Mouse (Mus musculus) neural tube, embryonic 14.5 days (tissue): ENCODE measurements around the gene Sri. TPM values are rescaled to one million over a fixed set of nuclear protein-coding genes. Genes with fewer than 3 reads are reported as not detected.

Experiments
- ATAC-seq: fragments of 200-750 bp; cut with Nextera tagmentation; 2 replicates; pipeline ENCODE4 v1.8.0; 2017; ENCODE audit warnings: low read depth, mild to moderate bottlenecking, moderate TSS enrichment, moderate library complexity
- H3K27ac ChIP-seq: fragments of 300-500 bp; sonication (generic); 2 replicates; pipeline ENCODE4 v1.5.1; 2014; ENCODE audit warnings: low read depth, mild to moderate bottlenecking, control low read depth, low read length, moderate library complexity, mixed read lengths
- H3K27me3 ChIP-seq: fragments of 300-500 bp; sonication (generic); 2 replicates; pipeline ENCODE4 v1.6.1; 2014; ENCODE audit warnings: low read length; ENCODE audit not compliant: control insufficient read depth, insufficient read depth
- H3K36me3 ChIP-seq: fragments of 300-500 bp; sonication (generic); 2 replicates; pipeline ENCODE4 v1.6.1; 2014; ENCODE audit warnings: low read length, mixed read lengths; ENCODE audit not compliant: control insufficient read depth, insufficient read depth
- H3K4me1 ChIP-seq: fragments of 300-500 bp; sonication (generic); 2 replicates; pipeline ENCODE4 v1.6.1; 2014; ENCODE audit warnings: low read length; ENCODE audit not compliant: control insufficient read depth, insufficient read depth
- H3K4me2 ChIP-seq: fragments of 300-500 bp; sonication (generic); 2 replicates; pipeline ENCODE4 v1.6.1; 2014; ENCODE audit warnings: mild to moderate bottlenecking, low read depth, low read length, control low read depth
- H3K4me3 ChIP-seq: fragments of 300-500 bp; sonication (generic); 2 replicates; pipeline ENCODE4 v1.5.1; 2014; ENCODE audit warnings: low read depth, low read length, control low read depth, mixed read lengths
- H3K9ac ChIP-seq: fragments of 300-500 bp; sonication (generic); replicated peaks from 2 replicates; pipeline ENCODE4 v1.6.1; 2014; ENCODE audit warnings: low read depth, mild to moderate bottlenecking, control low read depth, low read length, mixed read lengths
- H3K9me3 ChIP-seq: fragments of 300-500 bp; sonication (generic); 2 replicates; pipeline ENCODE4 v1.6.1; 2016; ENCODE audit warnings: low read length; ENCODE audit not compliant: control insufficient read depth
- WGBS: fragments of 180-500 bp; shearing (Covaris S2); extraction: QIAGEN DNeasy Blood & Tissue Kit; methylation state at CpG from one replicate; pipeline ENCODE4 v1.1.7; 2014; 5-methylcytosine and 5-hydroxymethylcytosine counted together
- polyA plus RNA-seq: library from polyadenylated mRNA; unstranded; fragments of >200 nt; fragmentation: Nextera tagmentation; extraction: Ambion mirVana; gene quantifications from 2 replicates; pipeline ENCODE4 v1.2.1, GENCODE M21; 2014

Gene Sri
- polyA plus RNA-seq, 1 experiment from 2014 or later, result 171 TPM

GRCm38 (mm10) chr5:8056141-8057017 is 10.5 kb downstream of the Sri start:
- ATAC-seq, result peak; percentile 98
- peaks cover 5% of the 10 kb centered on the region; the same call in 1 of the 2 replicates for H3K4me1 ChIP-seq

GRCm38 (mm10) chr5:8057018-8057323 is 11.1 kb downstream of the Sri start:
- peak overlapping the region; percentile 60 for H3K4me2 ChIP-seq
- 57% methylated on average over 5 of the region's 5 CpGs for WGBS
- H3K27ac ChIP-seq, result no peak overlapping the region
- H3K4me3 ChIP-seq, result peak overlapping the region; percentile 79
- ATAC-seq, result peak; percentile 15; the same call in 1 of the 2 replicates
- H3K9me3 ChIP-seq, result no peaks in the 10 kb centered on the region
- peaks cover 5% of the 10 kb centered on the region; the same call in 1 of the 2 replicates for H3K4me1 ChIP-seq
- H3K36me3 ChIP-seq, result 0 out of 2 replicates have a peak, but pooled peaks cover 3% of the 10 kb centered on the region
- H3K9ac ChIP-seq, result peak overlapping the region; percentile 90
- no peaks in the 10 kb centered on the region for H3K27me3 ChIP-seq

More at GRCm38 (mm10) chr5:8056141-8057017, 10.5 kb downstream of the Sri start:
- H3K36me3 ChIP-seq, result 0 out of 2 replicates have a peak, but pooled peaks cover 3% of the 10 kb centered on the region
- H3K27ac ChIP-seq, result peak overlapping the region; percentile 67; the same call in 1 of the 2 replicates
- under 1% methylated on average over 52 of the region's 60 CpGs for WGBS
- no peaks in the 10 kb centered on the region for H3K27me3 ChIP-seq
- peak overlapping the region; percentile 60 for H3K4me2 ChIP-seq
- no peaks in the 10 kb centered on the region for H3K9me3 ChIP-seq
- H3K4me3 ChIP-seq, result peak overlapping the region; percentile 79
- H3K9ac ChIP-seq, result peak overlapping the region; percentile 90

GRCm38 (mm10) chr5:8058056-8058455 is 12.2 kb downstream of the Sri start:
- no peak overlapping the region for H3K4me3 ChIP-seq
- H3K4me1 ChIP-seq, result peaks cover 5% of the 10 kb centered on the region; the same call in 1 of the 2 replicates
- peaks cover 3% of the 10 kb centered on the region; the same call in 1 of the 2 replicates for H3K36me3 ChIP-seq
- no peak overlapping the region for H3K27ac ChIP-seq
- H3K4me2 ChIP-seq, result no peak overlapping the region
- no peak for ATAC-seq
- 93% methylated on average over 7 of the region's 7 CpGs for WGBS
- H3K9ac ChIP-seq, result no peak overlapping the region
- no peaks in the 10 kb centered on the region for H3K9me3 ChIP-seq
- no peaks in the 10 kb centered on the region for H3K27me3 ChIP-seq

- no peaks in the 10 kb centered on the region for H3K9me3 ChIP-seq
- no peaks in the 10 kb centered on the region for H3K27me3 ChIP-seq
- ATAC-seq, result no peak
- H3K27ac ChIP-seq, result no peak overlapping the region
- peaks cover 24% of the 10 kb centered on the region; the same call in 1 of the 2 replicates for H3K36me3 ChIP-seq
- no peak overlapping the region for H3K9ac ChIP-seq
- H3K4me1 ChIP-seq, result no peaks in the 10 kb centered on the region
- no peak overlapping the region for H3K4me2 ChIP-seq
- no peak overlapping the region for H3K4me3 ChIP-seq
- 93% methylated on average over 2 of the region's 2 CpGs for WGBS
Observed at GRCm38 (mm10) chr5:8062469-8062868, 16.6 kb downstream of the Sri start.

GRCm38 (mm10) chr5:8063207-8063606 is 17.3 kb downstream of the Sri start:
- no peak overlapping the region for H3K27ac ChIP-seq
- WGBS, result 72% methylated on average over 6 of the region's 6 CpGs
- no peak for ATAC-seq
- H3K4me1 ChIP-seq, result no peaks in the 10 kb centered on the region
- no peaks in the 10 kb centered on the region for H3K9me3 ChIP-seq
- H3K4me2 ChIP-seq, result no peak overlapping the region
- H3K4me3 ChIP-seq, result no peak overlapping the region
- H3K36me3 ChIP-seq, result peaks cover 24% of the 10 kb centered on the region; the same call in 1 of the 2 replicates
- H3K9ac ChIP-seq, result no peak overlapping the region
- H3K27me3 ChIP-seq, result no peaks in the 10 kb centered on the region

- Histone ChIP-seq H3K4me1 (no peaks in the 10 kb centered on the region), H3K9ac (no peak overlapping the region), H3K27ac (no peak overlapping the region), H3K27me3 (no peaks in the 10 kb centered on the region), H3K36me3 (peaks cover 4% of the 10 kb centered on the region; the same call in 1 of the 2 replicates), H3K4me3 (no peak overlapping the region), H3K9me3 (no peaks in the 10 kb centered on the region), H3K4me2 (no peak overlapping the region)
- no peak for ATAC-seq
- WGBS, result 93% methylated on average over 9 of the region's 9 CpGs
Observed at GRCm38 (mm10) chr5:8073406-8073805, 27.5 kb downstream of the Sri start.

- Histone ChIP-seq H3K4me3 (no peak overlapping the region), H3K4me2 (no peak overlapping the region), H3K9me3 (no peaks in the 10 kb centered on the region), H3K4me1 (no peaks in the 10 kb centered on the region), H3K9ac (no peak overlapping the region), H3K27ac (no peak overlapping the region), H3K36me3 (peaks cover 4% of the 10 kb centered on the region; the same call in 1 of the 2 replicates), H3K27me3 (no peaks in the 10 kb centered on the region)
- WGBS, result 86% methylated on average over 9 of the region's 9 CpGs
- peak; percentile 35; the same call in 1 of the 2 replicates for ATAC-seq
Observed at GRCm38 (mm10) chr5:8073901-8074561, 28.2 kb downstream of the Sri start.

- Histone ChIP-seq H3K27me3 (no peaks in the 10 kb centered on the region), H3K36me3 (peaks cover 4% of the 10 kb centered on the region; the same call in 1 of the 2 replicates), H3K9ac (no peak overlapping the region), H3K27ac (no peak overlapping the region), H3K4me1 (no peaks in the 10 kb centered on the region), H3K4me3 (no peak overlapping the region), H3K4me2 (no peak overlapping the region), H3K9me3 (no peaks in the 10 kb centered on the region)
- ATAC-seq, result no peak
- WGBS, result 90% methylated on average over 8 of the region's 8 CpGs
Observed at GRCm38 (mm10) chr5:8077481-8077880, 31.6 kb downstream of the Sri start.
